Mouse (Mus musculus): Measurements from ENCODE around the gene Gm10644.
A peak's percentile ranks its signal among the peaks of the same experiment; 100 is the strongest.

The Gm10644 gene

DNA sequence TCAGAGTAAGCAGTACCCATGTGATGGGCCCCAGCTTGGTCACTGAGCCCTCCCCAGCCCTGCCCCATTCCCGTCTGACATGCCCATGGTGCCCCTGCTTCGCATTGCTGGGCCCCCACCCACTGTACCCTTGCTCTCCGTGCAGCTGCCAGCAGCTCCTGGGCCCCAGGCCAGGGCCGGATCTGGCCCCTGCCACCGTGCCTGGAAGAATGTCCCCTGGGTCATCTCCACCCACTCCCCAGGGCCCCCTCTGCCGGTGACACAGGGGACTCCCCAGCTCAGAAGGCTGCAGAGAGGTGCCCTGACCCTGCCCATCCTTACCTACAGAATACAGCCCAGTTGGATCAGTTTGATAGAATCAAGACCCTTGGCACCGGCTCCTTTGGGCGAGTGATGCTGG lies 25.8 kb upstream of the Gm10644 start:
- DNase-seq (ENCODE audit: low spot score): no peak

DNA sequence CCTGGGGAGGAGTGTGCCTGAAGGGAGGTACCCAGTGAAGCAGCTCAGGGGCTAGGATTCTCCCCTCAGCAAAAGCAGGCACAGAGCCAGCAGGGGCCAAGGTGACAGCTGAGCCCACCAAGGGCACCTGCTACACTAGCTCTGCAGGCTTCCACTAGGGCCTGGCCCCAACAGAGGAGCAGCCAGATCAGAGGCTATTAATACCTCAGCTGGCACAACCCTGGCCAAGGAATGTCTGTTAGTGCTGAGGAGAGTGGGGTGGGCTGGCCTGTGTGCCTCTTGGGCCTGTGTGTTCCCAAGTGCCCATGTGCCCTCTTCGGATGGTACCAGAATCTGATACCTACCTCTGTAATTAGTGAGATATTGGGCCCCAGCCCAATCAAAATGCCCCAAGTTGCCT lies 25.2 kb upstream of the Gm10644 start:
- DNase-seq (ENCODE audit: low spot score): no peak

DNA sequence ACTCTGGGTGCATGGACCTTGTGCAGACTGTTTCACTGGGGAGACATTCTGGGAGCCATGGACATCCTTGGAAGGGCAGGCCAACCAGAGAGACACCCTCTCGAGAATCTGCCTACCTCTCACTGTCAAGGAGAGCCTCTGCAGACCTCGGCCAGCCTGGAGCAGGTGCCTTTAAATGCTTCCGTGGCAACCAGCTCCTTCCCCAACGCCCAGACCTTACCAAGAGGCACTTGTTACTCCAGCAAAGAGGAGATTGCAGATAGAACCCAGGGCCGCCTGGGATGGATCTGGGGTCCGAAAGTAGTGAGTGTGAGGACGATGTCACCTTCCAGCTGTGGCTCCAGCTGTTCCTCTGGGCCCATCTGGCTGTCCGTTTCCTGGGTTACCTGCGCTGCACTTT lies 23.2 kb upstream of the Gm10644 start:
- no peak for DNase-seq (ENCODE audit: low spot score)

DNA sequence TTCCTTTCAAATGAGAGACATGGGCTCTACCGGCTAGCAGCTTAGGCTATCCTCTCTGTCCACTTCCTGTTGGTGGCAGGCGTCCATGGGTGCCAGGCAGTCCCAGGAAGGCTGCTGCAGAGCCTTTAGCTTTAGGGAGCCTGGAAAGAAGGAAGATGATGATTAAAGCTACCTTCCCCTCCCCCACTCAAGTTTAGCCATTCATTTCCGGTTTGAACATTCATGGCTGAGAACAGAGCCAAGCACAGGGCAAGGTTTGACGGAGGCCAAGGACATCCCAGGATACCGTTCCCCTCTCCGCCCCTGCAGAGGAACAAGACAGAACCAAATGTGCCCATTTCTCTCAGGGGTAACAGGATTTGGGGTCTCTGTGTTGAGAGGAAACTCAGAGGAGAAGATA lies 22.6 kb upstream of the Gm10644 start:
- DNase-seq (ENCODE audit: low spot score): no peak

DNA sequence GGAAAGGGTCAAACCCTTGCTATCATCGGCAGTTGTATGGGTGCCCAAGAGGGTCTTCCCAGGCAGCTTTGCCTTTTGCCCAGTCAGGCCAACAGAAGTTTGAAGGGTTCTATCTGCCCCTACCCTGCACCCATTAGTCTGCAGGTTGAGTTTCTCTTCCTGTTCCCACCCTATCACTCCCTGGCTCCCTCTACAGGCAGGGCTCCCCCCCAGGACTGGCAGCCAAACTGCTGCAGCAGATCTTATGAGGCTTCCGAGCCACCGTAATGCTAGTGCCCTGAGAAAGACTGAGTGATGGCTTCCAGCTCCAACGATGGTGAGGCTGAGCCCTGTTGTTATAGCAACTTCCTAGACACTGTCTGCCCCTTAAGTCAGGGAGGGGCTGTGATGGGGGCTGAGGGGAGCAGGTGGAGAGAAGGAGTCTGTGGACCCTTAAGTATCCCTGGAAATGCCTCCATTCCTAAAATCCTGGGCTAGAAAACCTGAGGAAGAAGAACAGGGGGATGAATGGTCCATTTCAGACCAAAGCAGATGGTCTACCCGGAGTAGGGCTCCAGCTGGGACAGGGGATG lies 21.9 kb upstream of the Gm10644 start:
- DNase-seq (ENCODE audit: low spot score): no peak

DNA sequence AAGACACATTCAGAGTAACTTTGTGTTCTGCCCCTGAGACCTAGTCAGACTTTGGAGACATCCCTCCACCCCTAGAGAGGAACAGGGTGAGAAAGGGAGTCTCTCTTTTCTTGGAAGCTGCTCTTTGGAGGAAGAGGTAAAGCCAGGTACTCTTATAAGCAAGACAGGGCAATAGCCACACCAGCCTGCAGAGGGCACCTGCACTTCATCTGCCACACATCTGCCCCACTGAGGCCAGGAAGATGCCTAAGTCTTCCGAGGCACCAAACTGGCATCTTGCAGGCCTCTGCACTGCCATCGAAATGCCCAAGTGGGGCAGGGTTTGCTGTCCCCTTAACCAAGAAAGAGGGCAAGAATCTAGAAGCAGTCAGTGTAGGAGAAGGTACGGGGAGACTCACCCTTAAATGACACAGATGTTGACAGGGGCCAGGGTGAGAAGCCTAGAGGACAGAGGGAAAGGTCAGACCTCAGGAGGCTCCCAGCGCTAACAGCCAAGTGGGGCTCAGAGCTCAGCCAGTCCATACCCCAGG lies 21.2 kb upstream of the Gm10644 start:
- no peak for DNase-seq (ENCODE audit: low spot score)

DNA sequence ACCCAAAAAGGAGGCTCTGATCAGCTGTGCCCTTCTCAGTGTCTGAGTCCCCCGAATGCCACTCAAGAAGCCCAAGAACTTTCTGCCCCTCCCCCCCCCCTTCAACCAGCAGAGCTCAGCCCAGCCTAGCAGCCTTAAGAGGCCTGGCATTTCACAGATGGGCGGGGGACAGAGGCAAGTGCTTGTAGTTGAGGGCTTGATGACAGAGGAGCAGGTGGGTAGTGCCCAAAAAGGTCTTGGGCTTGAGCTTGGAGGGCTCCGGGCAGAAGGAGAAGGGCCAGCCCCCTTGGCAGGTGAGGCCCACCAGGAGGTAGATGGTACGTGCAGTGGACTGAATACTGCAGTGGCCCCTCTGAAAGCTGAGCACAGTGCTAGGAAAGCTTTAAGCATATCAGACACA lies 19.5 kb upstream of the Gm10644 start:
- DNase-seq (ENCODE audit: low spot score): no peak

DNA sequence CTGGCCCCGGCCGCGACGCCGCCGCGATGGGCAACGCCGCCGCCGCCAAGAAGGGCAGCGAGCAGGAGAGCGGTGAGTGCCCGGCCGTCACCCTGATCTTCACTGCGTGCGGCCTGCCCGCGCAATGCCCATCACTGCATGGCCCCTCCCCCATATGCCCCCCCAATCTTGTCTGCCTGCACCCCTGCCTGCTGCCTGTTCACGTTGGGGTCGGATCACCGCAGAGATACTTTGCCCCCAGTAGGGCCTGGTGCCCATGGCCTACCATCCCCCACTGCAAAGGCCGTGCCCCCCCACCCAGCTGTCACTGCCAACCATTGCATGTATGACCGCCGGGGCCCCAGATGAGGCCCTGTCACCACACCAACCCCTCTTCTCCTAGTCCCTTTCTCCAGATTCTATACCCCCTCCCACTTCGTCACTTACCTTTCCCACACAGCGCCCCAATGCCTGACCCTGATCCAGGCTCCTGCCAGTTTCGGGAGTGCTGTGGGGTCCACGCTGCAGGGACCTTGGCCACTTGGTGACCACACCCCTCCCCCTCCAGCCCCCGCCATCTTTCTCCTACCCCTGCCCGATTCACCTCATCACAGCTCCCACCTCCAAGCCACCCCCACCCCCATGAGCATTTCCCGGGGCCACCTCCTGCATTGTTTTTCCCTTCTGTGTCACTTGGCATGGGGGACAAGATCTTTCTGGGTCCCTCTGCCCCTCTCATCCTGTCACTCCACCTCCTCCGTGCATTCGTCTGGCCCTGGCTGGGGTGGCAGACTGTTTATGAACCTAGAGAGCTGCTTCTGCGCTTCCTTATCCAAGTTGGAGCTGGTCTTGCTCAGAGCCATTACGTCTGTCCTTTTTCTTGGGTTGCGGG lies 18.4 kb upstream of the Gm10644 start:
- no peak for DNase-seq (ENCODE audit: low spot score)

DNA sequence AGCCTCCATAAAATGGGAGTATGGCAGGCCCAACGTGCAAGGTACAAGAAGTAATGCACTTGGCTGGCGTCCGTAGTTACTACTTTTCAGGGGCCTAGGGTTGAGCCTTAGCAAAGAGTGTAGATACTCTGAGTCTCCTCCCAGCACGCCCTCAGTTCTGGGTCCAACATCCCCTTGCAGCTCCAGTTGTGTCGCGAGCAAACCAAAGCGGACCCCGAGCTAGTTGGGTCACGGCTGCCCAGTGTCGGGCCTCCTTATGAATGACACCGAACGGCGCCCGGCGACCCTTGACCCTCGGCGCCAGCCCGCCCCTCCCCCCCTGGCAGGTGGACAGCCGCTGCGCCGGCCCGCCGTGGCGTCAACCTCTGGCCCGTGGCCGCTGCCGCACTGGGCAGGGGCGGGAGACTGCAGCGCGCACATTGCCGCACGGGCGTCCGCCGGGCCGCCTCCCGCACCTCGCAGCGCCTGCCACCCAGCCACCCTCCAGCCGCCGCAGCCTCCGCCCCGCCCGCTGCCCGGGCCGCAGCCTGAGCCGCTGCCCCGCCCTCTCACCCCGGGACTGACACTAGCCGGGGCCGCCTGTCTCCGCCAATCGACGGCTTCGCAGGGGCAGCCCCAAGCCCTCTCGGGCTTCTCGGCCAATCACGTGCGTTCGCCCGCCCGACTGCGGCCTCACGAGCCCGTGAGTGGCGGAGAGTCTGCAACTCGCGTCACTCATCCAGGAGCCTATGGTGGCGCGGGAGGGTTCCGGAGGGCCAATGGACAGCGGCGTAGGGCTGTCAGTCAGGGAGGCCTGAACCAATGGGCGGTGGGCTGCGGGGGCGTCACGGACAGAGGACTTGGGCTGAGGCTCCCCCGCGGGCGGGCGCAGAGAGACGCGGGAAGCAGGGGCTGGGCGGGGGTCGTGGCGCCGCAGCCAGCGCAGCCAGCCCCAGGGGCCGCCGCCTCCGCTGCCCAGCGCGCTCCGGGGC lies 17.4 kb upstream of the Gm10644 start, which contains the start of gene Prkaca:
Prkaca (plus strand) TSS at position 844 of the 971 bp plus-strand sequence.
- peak; percentile 99 for DNase-seq (ENCODE audit: low spot score)

DNA sequence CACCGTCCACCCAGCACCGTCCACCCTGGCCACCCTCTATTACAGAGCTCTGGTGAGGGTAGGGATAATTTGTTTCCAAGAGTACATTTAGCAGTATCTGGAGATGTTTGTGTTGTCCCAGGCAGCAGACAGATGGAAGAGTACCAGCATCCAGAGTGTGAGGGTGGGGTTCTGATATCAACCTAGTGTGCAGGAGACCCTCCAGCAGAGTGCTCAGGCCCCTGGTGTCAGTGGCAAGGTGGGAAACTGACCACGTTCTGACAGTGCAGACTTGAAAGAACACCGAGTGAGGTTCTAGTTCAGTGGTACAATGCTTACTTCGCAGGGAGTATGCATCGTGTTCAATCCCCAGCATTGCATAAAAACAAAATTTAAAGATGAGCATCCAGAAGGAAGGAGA lies 16.7 kb upstream of the Gm10644 start:
- no peak for DNase-seq (ENCODE audit: low spot score)

DNA sequence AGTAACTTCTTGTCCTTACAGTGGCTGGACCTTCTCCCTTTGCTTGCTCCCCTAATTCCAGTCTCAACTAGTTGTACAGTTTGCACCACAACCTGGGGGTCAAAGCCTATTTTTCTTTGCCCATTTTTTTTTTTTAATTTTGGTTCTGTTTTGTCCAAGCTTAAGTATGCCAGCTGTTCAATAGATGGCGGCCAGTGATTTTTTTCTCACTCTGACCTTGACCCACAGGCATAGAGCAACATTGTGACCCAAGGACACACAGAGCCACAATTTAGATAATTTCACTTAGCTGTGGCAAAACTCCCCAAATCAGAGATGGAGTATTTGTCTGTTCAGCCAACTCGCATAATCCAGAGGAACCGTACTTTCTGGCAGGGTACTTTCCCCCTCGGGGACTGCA lies 16.1 kb upstream of the Gm10644 start:
- DNase-seq (ENCODE audit: low spot score): no peak

DNA sequence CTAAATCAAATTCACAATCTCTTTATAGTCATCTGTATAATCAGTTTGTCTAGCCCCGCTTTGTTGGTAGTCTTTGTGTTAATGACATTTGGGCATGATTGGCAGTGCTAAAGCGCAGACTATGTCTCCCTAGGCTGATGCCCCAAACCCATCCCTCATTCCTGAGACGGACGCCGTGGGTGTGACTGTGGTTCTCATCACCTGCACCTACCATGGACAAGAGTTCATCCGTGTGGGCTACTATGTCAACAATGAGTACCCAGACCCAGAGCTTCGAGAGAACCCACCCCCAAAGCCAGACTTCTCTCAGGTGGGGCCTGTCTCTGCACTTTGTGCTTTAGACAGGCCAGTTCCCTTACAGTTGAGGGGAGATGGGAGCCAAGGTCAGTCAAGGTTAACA lies 12.7 kb upstream of the Gm10644 start:
- no peak for DNase-seq (ENCODE audit: low spot score)

DNA sequence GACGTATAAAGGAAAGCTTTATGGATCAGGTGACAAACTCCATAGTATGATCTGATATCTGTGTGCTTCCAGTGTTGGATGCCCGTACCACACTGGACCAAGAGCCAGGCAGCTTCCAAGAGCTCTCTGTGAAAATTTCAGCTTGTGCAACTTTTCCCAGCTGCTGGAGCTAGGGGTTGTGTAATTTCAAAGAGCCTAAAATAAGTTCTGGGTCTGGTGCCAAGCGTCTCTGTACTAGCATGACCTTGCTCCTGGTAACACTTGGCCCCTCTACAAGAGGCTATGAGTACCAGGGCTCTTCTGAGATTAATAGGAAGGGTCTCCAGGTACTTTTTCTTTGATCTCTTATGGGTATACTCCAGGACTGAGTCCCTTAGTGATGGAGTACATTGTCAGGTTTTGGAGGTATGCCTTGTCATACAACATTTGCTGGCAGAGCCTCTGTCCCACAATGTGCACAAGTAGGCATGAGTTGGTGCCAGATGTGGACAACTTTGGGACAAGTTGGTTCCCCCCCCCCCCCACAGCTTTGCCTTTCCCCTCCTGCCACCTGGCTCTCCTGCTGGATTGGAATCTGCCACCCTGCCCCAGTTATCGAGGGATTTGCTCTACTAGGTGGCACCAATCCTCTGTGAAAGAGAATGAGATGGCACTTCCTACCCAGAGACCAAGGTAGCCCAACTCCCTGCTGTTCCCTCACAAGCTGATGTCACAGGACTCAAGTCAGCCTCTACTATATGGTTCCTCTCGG lies 9.2 kb upstream of the Gm10644 start:
- DNase-seq (ENCODE audit: low spot score): no peak

DNA sequence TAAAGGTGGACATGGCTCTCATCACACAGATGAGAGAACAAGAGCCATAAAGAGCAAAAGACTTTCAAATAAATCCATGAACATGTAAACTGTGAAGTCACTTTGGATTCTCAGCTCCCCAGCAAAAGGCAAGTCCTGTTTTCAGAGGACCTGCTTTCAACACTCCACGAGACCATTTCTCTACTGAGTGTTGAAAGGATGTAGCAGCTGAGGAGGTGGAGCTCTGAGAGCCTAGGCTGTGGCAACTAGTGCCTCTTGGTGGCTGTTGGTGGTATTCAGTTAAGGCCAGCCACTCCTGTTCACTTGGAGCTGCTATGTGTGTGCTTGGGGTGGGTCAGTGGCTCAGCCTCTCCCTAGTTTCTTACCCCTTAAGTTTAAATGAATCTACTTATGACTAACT lies 1.8 kb upstream of the Gm10644 start:
- no peak for DNase-seq (ENCODE audit: low spot score)

DNA sequence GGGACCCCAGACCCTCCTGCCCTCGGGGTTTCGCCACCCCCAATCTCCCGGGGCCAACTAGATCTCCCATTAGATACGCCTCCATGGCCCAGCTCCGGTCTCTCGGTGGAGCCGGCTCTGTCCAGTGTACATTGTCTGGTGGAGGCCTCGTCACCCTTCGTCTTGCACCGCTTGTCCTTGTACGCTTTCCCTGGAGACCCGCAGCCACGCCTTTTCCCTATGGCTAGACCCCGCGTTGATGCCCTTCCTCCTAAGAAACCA lies 883 bp upstream of the Gm10644 start:
- no peak for DNase-seq (ENCODE audit: low spot score)

DNA sequence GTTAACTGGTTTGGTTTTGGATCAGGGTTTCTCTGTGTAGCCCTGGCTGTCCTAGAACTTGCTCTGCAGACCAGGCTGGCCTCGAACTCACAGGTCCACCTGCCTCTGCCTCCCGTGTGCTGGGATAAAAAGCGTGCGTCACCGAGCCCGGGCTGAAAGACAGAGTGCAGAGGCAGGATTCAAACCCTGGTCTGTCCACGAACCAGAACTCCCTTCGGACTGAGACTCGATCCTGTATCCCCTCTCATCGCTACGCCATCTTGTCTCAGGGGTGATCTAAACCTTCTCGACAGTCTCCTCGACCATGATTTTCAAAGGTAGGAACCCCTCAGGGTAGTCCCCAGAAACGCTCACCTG lies 278 bp downstream of the Gm10644 start:
- DNase-seq (ENCODE audit: low spot score): no peak

DNA sequence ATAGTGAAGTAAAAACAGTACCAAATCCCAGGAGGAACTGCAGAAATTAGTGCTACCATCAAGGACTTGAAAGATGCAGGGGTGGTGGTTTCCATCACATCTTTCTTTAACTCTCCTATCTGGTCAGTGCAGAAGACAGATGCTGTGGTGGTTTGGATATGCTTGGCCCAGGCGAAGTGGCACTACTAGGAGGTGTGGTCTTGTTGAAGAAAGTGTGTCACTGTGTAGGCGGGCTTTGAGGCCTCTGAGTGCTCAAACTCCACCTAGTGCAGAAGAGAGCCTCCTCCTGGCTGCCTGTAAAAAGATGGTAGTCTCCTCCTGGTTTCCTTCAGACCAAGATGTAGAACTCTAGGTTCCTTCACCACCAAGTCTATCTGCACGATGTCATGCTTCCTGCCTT lies 9.5 kb downstream of the Gm10644 start:
- DNase-seq (ENCODE audit: low spot score): no peak

DNA sequence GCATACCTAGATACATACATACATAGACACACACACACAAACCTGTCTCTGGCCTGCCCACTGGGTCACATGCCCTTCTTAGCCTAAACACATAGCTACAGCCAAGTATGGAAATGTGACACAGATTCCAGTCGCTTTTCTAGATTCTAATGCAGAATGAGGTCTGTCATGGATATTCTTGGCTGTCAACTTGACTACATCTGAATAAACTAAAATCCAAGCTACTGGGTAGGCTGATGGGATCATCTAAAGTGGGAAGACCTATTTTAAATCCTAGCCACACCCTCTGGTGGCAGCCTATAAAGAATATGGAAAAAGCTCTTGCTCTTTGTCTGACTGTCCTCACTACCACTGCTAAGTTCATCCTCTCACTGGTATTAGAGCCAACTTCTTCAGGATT lies 12.6 kb downstream of the Gm10644 start:
- no peak for DNase-seq (ENCODE audit: low spot score)

DNA sequence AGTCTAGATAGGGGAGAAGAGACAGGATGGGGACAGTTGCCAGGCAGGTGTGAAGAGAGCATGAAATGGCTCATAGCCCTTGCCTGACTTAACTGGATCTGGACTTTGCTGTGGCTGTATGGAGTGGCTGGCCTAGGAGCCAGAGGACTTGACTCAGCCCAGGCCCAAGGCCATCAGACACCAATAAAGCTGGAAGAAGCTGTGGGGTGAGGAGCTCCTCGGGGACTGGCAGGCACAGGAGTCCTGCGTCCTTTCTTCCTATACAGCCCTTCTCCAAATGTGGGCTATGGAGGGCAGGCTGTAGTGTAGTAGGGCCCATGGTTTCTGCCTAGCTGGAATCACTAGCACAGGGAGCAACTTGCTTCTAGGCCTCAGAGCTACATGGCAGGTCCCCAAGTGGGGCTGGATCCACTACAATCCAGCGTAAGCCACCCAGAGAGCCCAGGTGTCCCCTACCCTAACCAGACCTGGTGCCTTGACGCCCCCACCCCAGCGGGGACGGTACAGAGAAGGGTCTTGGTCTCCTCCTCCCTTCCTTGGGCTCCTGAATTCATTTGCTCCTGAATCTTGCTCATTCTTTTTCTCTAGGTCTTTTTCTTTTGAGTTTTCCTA lies 13.8 kb downstream of the Gm10644 start:
- no peak for DNase-seq (ENCODE audit: low spot score)

DNA sequence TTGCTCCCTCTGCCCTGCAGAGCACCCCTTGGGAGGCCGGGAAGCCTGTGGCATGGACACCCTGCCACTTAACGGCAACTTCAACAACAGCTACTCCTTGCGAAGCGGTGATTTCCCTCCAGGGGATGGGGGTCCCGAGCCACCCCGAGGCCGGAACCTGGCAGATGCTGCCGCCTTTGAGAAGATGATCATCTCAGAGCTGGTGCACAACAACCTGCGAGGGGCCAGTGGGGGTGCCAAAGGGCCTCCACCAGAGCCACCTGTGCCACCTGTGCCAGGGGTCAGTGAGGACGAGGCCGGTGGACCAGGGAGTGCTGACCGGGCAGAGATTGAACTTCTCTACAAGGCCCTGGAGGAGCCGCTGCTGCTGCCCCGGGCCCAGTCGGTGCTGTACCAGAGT lies 16.7 kb downstream of the Gm10644 start:
- DNase-seq (ENCODE audit: low spot score): no peak

DNA sequence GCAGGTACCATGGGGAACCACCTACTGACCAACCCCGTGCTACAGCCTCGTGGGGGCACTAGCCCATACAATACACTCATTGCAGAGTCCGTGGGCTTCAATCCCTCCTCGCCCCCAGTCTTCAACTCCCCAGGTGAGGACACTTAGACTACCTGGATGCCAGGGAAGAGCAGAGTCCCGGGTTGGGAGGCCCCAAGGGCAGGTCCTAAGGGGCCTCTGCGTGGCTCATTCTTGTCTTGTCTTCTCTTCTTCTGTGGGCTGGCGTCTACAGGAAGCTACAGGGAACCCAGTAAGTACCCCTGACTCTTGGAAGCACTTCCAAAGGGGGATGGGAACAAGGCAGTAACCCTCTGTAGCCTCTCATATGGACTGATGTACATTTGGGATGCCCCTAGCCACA lies 17.4 kb downstream of the Gm10644 start:
- no peak for DNase-seq (ENCODE audit: low spot score)

DNA sequence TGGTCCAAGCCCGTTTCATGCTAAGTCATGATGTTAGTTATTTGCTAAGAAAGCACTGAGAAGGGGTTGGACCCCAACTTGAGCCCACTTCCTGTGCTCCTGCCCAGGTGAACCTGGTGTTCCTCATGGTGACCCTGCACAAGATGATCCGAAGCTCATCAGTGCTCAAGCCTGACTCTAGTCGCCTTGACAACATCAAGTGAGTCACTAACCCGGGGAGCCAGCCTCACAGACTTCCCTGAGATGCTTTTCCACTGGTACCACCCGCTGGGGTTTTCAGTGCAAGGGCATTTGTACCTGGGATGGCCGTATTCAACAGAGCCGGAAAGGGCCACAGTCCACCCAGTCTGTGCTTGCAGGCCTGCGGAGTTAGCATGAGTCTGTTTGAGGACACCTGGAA lies 19.6 kb downstream of the Gm10644 start:
- DNase-seq (ENCODE audit: low spot score): no peak

All from left cerebral cortex, adult 11 months (tissue).